In genomic region chr16:93717299-93717703, GRCm38 (mm10) we compare ENCODE assay signal across 9 mouse cellular contexts. TPM values are rescaled to one million over a fixed set of nuclear protein-coding genes. Genes with fewer than 3 reads are reported as not detected.
DNase-seq lines count a peak whose midpoint lies in the region; ATAC-seq and TF ChIP-seq lines count a peak whose summit lies in the region.
"Had no signal": no experiment of that assay in that cellular context is flagged by ENCODE, and none has a peak within 500 bp of the region (broad histone marks: within the 10 kb centered on the region; RNA-seq: fewer than 3 reads in every experiment).

No protein-coding gene starts in this region.

- WGBS in forebrain, embryonic 15.5 days, result 22% methylated on average over 5 of the region's 5 CpGs
- 26% methylated on average over 5 of the region's 5 CpGs for WGBS in liver, embryonic 11.5 days
- 16% methylated on average over 5 of the region's 5 CpGs for WGBS in midbrain, postnatal 0 days
- 27% methylated on average over 5 of the region's 5 CpGs for WGBS in stomach, postnatal 0 days

- no peak overlapping the region for H3K4me3 ChIP-seq in forebrain, embryonic 15.5 days
- H3K4me3 ChIP-seq in liver, embryonic 11.5 days (ENCODE audit: low read depth, low read length), result no peak overlapping the region
- H3K4me3 ChIP-seq in midbrain, postnatal 0 days (ENCODE audit: low read depth, low read length), result no peak overlapping the region
- H3K4me3 ChIP-seq in stomach, postnatal 0 days (ENCODE audit: low read depth, low read length), result no peak overlapping the region
- H3K4me3 ChIP-seq: limb, embryonic 12.5 days had no signal

- H3K4me1 ChIP-seq in forebrain, embryonic 15.5 days, result peaks cover 24% of the 10 kb centered on the region
- H3K4me1 ChIP-seq in liver, embryonic 11.5 days (replicated peaks; ENCODE audit: control insufficient read depth, insufficient read depth, low read length), result peaks cover 20% of the 10 kb centered on the region
- peaks cover 5% of the 10 kb centered on the region; the same call in 1 of the 2 replicates for H3K4me1 ChIP-seq in midbrain, postnatal 0 days (ENCODE audit: insufficient read depth, low read length)
- peaks cover 3% of the 10 kb centered on the region; the same call in 1 of the 2 replicates for H3K4me1 ChIP-seq in stomach, postnatal 0 days (replicated peaks; ENCODE audit: control insufficient read depth, insufficient read depth)

- no peak overlapping the region for H3K4me2 ChIP-seq in forebrain, embryonic 15.5 days (replicated peaks)
- H3K4me2 ChIP-seq in liver, embryonic 11.5 days, result peak overlapping the region; percentile 10; the same call in 1 of the 2 replicates
- no peak overlapping the region for H3K4me2 ChIP-seq in midbrain, postnatal 0 days (ENCODE audit: low read depth, low read length, poor library complexity, severe bottlenecking)
- H3K4me2 ChIP-seq in stomach, postnatal 0 days (replicated peaks; ENCODE audit: low read depth), result peak overlapping the region; percentile 33; the same call in 1 of the 2 replicates
- H3K4me2 ChIP-seq: limb, embryonic 12.5 days had no signal

- no peak for TF ChIP-seq CTCF in midbrain, postnatal 0 days (IDR thresholded peaks at IDR 0.05)
- TF ChIP-seq CTCF in stomach, postnatal 0 days (IDR thresholded peaks at IDR 0.05; ENCODE audit: low read depth), result no peak

- peak; percentile 97 for DNase-seq in R1 (ENCODE audit: low read depth, low spot score)
- DNase-seq in c-Kit-positive CD71-positive TER-119-positive erythroid progenitor cells, embryonic 14.5 days (ENCODE audit: low spot score), result peak; percentile 50
- DNase-seq in heart, postnatal 14 days, result peak; percentile 80 to 90
- peak; percentile 47 for DNase-seq in liver, embryonic 11.5 days (ENCODE audit: low spot score)
- DNase-seq in midbrain, postnatal 0 days (ENCODE audit: low spot score), result peak; percentile 74
- peak; percentile 82 for DNase-seq in stomach, postnatal 0 days (ENCODE audit: low spot score)
- DNase-seq in thymus, postnatal 25 days, result no peak

- no peaks in the 10 kb centered on the region for H3K9me3 ChIP-seq in forebrain, embryonic 15.5 days
- H3K9me3 ChIP-seq in liver, embryonic 11.5 days (ENCODE audit: control insufficient read depth, low read length), result no peaks in the 10 kb centered on the region
- H3K9me3 ChIP-seq in midbrain, postnatal 0 days (ENCODE audit: low read length), result no peaks in the 10 kb centered on the region
- H3K9me3 ChIP-seq in stomach, postnatal 0 days (ENCODE audit: control insufficient read depth, low read length), result no peaks in the 10 kb centered on the region
- H3K9me3 ChIP-seq: limb, embryonic 12.5 days had no signal

- TF ChIP-seq EP300 in stomach, postnatal 0 days (optimal IDR thresholded peaks at IDR 0.05), result no peak

- H3K27ac ChIP-seq in forebrain, embryonic 15.5 days (replicated peaks), result peak overlapping the region; percentile 17
- H3K27ac ChIP-seq in liver, embryonic 11.5 days (ENCODE audit: low read depth, low read length), result peak overlapping the region; percentile 64
- no peak overlapping the region for H3K27ac ChIP-seq in midbrain, postnatal 0 days (ENCODE audit: low read depth, low read length)
- peak overlapping the region; percentile 45 for H3K27ac ChIP-seq in stomach, postnatal 0 days (replicated peaks)
- H3K27ac ChIP-seq: limb, embryonic 12.5 days had no signal

- peak; percentile 37 for ATAC-seq in forebrain, embryonic 15.5 days (replicated peaks)
- ATAC-seq in liver, embryonic 11.5 days (replicated peaks; ENCODE audit: low FRiP score), result peak; percentile 71
- ATAC-seq in midbrain, postnatal 0 days (ENCODE audit: low FRiP score), result peak; percentile 42; the same call in 1 of the 2 replicates
- ATAC-seq in stomach, postnatal 0 days (ENCODE audit: low FRiP score, low TSS enrichment), result peak; percentile 38

- no peak overlapping the region for H3K9ac ChIP-seq in forebrain, embryonic 15.5 days (replicated peaks)
- H3K9ac ChIP-seq in liver, embryonic 11.5 days (ENCODE audit: low read depth, low read length), result no peak overlapping the region
- H3K9ac ChIP-seq in midbrain, postnatal 0 days (replicated peaks; ENCODE audit: low read length, poor library complexity, severe bottlenecking), result no peak overlapping the region
- H3K9ac ChIP-seq in stomach, postnatal 0 days (ENCODE audit: low read length), result no peak overlapping the region
- H3K9ac ChIP-seq: limb, embryonic 12.5 days had no signal

- H3K27me3 ChIP-seq in forebrain, embryonic 15.5 days, result no peaks in the 10 kb centered on the region
- no peaks in the 10 kb centered on the region for H3K27me3 ChIP-seq in liver, embryonic 11.5 days (replicated peaks; ENCODE audit: control insufficient read depth, insufficient read depth, low read length)
- H3K27me3 ChIP-seq in midbrain, postnatal 0 days (ENCODE audit: insufficient read depth, low read length), result no peaks in the 10 kb centered on the region
- H3K27me3 ChIP-seq in stomach, postnatal 0 days (ENCODE audit: control insufficient read depth, insufficient read depth, low read length), result no peaks in the 10 kb centered on the region

- intact Hi-C loops in heart, postnatal 14 days (cut with DNase I), result loop anchor here (10.0 kb wide), 1 partner anchor 48 kb away; no protein-coding TSS in a partner anchor

- H3K36me3 ChIP-seq in forebrain, embryonic 15.5 days, result 0 out of 2 replicates have a peak, but pooled peaks cover 6% of the 10 kb centered on the region
- no peaks in the 10 kb centered on the region for H3K36me3 ChIP-seq in liver, embryonic 11.5 days (ENCODE audit: control insufficient read depth, insufficient read depth, low read length)
- peaks cover 14% of the 10 kb centered on the region; the same call in 1 of the 2 replicates for H3K36me3 ChIP-seq in midbrain, postnatal 0 days (ENCODE audit: insufficient read depth, low read length)
- no peaks in the 10 kb centered on the region for H3K36me3 ChIP-seq in stomach, postnatal 0 days (ENCODE audit: control insufficient read depth, insufficient read depth, low read length)
- H3K36me3 ChIP-seq: limb, embryonic 12.5 days had no signal

RNA-seq across cellular contexts. Expression of gene Dop1b, which starts 5.6 kb away (rescaled TPM):
- 26.2 and 27.3 TPM in 2 replicates for polyA plus RNA-seq in forebrain, embryonic 15.5 days (2015; fragmentation: Nextera tagmentation; extraction: Ambion mirVana)
- 10 to 100 TPM; 17.6 to 17.8 TPM for total RNA-seq in heart, postnatal 14 days (2021)
- 18.1 and 19.1 TPM in 2 replicates for polyA plus RNA-seq in liver, embryonic 11.5 days (2014; fragmentation: Nextera tagmentation; extraction: Ambion mirVana)
- total RNA-seq in midbrain, postnatal 0 days (2014; rRNA removed), result 67.6 and 102 TPM in 2 replicates
- polyA plus RNA-seq in midbrain, postnatal 0 days (2015; fragmentation: Nextera tagmentation; extraction: Ambion mirVana), result 26.1 and 27.8 TPM in 2 replicates
- 20.1 and 20.9 TPM in 2 replicates for polyA plus RNA-seq in stomach, postnatal 0 days (2015; fragmentation: Nextera tagmentation; extraction: Ambion mirVana)

RNA-seq across cellular contexts. Expression of gene Cbr3, which starts 34.3 kb away (rescaled TPM):
- polyA plus RNA-seq in forebrain, embryonic 15.5 days (2015; fragmentation: Nextera tagmentation; extraction: Ambion mirVana), result 1.4 and 1.6 TPM in 2 replicates
- 1 to 10 TPM; 2.7 to 3.4 TPM for total RNA-seq in heart, postnatal 14 days (2021)
- 0.16 and 0.33 TPM in 2 replicates for polyA plus RNA-seq in liver, embryonic 11.5 days (2014; fragmentation: Nextera tagmentation; extraction: Ambion mirVana)
- total RNA-seq in midbrain, postnatal 0 days (2014; rRNA removed), result 4.0 and 7.4 TPM in 2 replicates
- 3.6 and 5.0 TPM in 2 replicates for polyA plus RNA-seq in midbrain, postnatal 0 days (2015; fragmentation: Nextera tagmentation; extraction: Ambion mirVana)
- 208 and 229 TPM in 2 replicates for polyA plus RNA-seq in stomach, postnatal 0 days (2015; fragmentation: Nextera tagmentation; extraction: Ambion mirVana)

Comparison
In these comparisons a context has a peak if more than half of its experiments do, and no peak if none do; other contexts are left out.
1. H3K4me2 ChIP-seq: peak in liver, embryonic 11.5 days (single experiment) and stomach, postnatal 0 days (single experiment); none in forebrain, embryonic 15.5 days (single experiment) and midbrain, postnatal 0 days (single experiment).
2. RNA of gene Cbr3, which starts 34.3 kb away (polyA plus RNA-seq): 208 to 229 TPM in stomach, postnatal 0 days; 3.6 to 5.0 TPM in midbrain, postnatal 0 days, 1.4 to 1.6 TPM in forebrain, embryonic 15.5 days and 0.16 to 0.33 TPM in liver, embryonic 11.5 days; every median in the first group is over 10 times any median in the second.
3. Peak in every context shown above with its lines, with median percentiles within 50 percentile points of each other: ATAC-seq.